Mouse (Mus musculus): ENCODE measurements around the gene Gng3. TPM values are rescaled to one million over a fixed set of nuclear protein-coding genes. Genes with fewer than 3 reads are reported as not detected.

The Gng3 gene
- total RNA-seq, 4 experiments from 2014 or later, result 4.7 to 9.8 (median 8.7) TPM

GRCm38 (mm10) chr19:8803879-8804660 is 34.9 kb downstream of the Gng3 start:
- DNase-seq, result no peak

DNA sequence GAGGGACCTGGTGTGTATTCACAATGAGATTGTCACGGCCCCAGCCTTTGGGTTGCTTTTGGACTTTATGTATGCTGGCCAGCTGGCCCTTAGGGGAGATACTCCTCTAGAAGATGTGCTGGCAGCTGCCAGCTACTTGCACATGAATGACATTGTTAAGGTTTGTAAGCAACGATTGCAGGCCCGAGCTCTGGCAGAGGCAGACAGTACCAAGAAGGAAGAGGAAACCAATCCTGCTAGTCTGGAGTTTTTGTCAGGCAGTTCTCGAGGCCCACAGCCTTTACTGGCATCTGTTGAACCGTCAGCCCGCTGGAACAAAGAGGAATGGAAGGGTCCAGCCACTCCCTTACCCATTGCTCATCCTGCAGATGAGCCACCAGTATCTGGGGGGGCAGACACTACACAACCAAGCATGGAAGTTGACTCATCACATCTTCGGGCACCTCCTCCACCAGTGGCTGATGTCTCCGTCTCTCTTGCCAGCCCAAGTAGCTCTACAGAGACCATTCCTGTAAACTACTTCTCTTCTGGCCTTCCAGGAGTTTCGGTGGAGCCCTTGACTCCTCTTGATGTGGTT is 35.7 kb downstream of the Gng3 start:
- no peak for DNase-seq

DNA sequence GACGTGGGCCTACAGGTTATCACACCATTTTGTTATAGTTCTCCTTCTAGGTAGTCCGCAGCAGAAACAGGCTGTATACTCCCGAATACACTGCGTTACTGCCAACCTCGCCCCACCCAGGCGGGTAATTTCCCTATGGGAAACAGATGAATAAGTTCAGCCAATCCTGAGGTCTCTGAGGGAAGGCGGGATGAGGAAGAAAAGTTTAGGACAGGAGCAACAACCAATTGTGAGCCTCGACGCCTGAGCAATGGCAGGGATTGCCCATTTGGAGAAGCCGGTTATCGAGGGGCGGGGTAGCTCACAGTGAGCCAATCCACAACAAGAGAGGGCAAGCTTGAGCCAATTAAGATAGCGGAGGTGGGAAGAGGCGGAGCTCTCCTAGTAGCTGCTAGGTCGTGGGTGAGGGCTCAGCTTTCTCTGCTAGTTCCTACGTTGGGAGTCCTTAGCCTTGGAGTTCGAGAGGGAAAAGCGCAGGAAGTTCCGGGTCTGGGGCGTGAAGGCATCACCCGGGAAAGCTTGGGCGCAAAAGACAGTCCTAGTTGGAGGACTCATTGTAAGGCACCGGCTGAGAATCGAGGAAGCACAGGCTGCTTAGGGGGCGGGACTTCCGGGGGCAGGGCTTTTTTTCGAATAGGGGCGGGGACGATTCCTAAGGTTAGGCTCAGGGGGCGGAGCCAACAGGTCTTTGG is 36.7 kb downstream of the Gng3 start, which contains the start of gene Zbtb3:
TSS of gene Zbtb3 (plus strand) at position 426 of the 692 bp plus-strand sequence.
- peak; percentile 97 for DNase-seq

DNA sequence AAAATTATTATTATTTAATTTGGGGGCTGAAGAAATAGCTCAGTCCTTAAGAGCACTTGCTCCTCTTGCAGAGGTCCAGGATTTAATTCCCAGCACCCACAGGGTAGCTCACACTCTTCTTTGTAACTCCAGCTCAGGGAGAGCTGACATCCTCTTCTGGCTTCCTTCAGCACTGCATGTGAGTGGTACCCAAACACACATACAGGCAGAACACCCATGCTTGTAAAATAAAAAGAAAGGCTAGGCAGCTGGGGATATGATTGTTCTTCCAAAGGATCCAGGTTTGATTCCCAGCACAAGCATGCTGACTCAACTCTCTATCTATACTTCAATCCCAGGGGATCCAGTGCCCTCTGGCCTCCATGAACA is 40.1 kb downstream of the Gng3 start:
- DNase-seq, result no peak

GRCm38 (mm10) chr19:8798264-8798946 is 40.6 kb downstream of the Gng3 start, which contains the start of gene Polr2g:
Gene Polr2g (minus strand): TSS chr19:8798577.
- DNase-seq, result peak; percentile 92

DNA sequence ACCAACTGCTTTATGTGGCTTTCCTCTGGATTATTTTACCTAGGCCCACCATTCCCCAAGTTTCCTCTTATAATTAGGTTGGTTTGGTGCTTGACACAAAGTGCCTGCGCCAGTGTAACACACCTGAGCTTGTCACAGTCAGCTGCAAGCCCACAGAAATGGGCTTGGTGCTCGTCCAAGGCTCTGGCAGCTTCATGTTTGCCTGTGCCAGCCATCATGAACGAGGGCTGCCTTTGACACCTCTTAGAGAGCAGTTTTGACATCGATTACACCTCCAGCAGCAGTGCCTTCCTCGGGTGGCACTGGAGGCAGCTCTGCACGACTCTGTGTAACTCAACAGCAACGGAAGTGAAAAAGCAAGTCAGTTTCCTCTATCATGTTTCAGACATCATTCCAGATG is 48.8 kb downstream of the Gng3 start:
- no peak for DNase-seq

- no peak for DNase-seq
Measured at GRCm38 (mm10) chr19:8789171-8789570, 49.8 kb downstream of the Gng3 start.

- no peak for DNase-seq
Measured at GRCm38 (mm10) chr19:8788521-8788920, 50.5 kb downstream of the Gng3 start.

Small RNA genes lying within 50 kb of the gene (microRNA-seq; reads per million reads assigned to microRNA genes)
- gene Mir5136, result 0.17 to 0.35 reads per million in 2 experiments

Other genes starting within 250 kb of the Gng3 start
- under 1 TPM in 3 of 4 experiments, not detected in 1; 0.07 to 0.40 (median 0.15) TPM for gene Slc22a8, start 247.9 kb downstream of the Gng3 start, total RNA-seq (2022)
- not detected for gene Slc22a6, start 221.2 kb downstream of the Gng3 start, total RNA-seq (2022)
- gene Chrm1, start 175.4 kb downstream of the Gng3 start, total RNA-seq (2022), result 1 to 10 TPM; 1.2 to 2.6 (median 1.8) TPM
- 100 to 1,000 TPM; 210 to 266 (median 246) TPM for gene Slc3a2, start 115.8 kb downstream of the Gng3 start, total RNA-seq (2022)
- gene Wdr74, start 103.4 kb downstream of the Gng3 start, total RNA-seq (2022), result 10 to 100 TPM; 49.1 to 60.4 (median 53.3) TPM
- 1 to 10 TPM in 3 of 4 experiments, under 1 TPM in 1; 0.64 to 4.4 (median 1.8) TPM for gene 1700092M07Rik, start 98.5 kb downstream of the Gng3 start, total RNA-seq (2022)
- gene Stx5a, start 97.8 kb downstream of the Gng3 start, total RNA-seq (2022), result 100 to 1,000 TPM in 3 of 4 experiments, 10 to 100 TPM in 1; 90.9 to 138 (median 118) TPM
- gene Nxf1, start 82.1 kb downstream of the Gng3 start, total RNA-seq (2022), result 100 to 1,000 TPM; 102 to 164 (median 148) TPM
- 100 to 1,000 TPM; 111 to 137 (median 123) TPM for gene Tmem223, start 68.2 kb downstream of the Gng3 start, total RNA-seq (2022)
- gene Tmem179b, start 64.7 kb downstream of the Gng3 start, total RNA-seq (2022), result 10 to 100 TPM; 54.8 to 73.9 (median 63.9) TPM
- gene Taf6l, start 52.8 kb downstream of the Gng3 start, total RNA-seq (2022), result 10 to 100 TPM; 16.6 to 26.8 (median 21.0) TPM
- 100 to 1,000 TPM in 2 of 4 experiments, 10 to 100 TPM in 2; 86.0 to 106 (median 102) TPM for gene Polr2g, start 40.6 kb downstream of the Gng3 start, total RNA-seq (2022)
- gene Zbtb3, start 36.6 kb downstream of the Gng3 start, total RNA-seq (2022), result 1 to 10 TPM; 2.5 to 4.9 (median 3.5) TPM
- 10 to 100 TPM; 27.4 to 40.5 (median 35.9) TPM for gene Ttc9c, start 19.9 kb downstream of the Gng3 start, total RNA-seq (2022)
- 10 to 100 TPM; 66.4 to 84.4 (median 73.9) TPM for gene Hnrnpul2, start 19.2 kb downstream of the Gng3 start, total RNA-seq (2022)
- not detected for gene AC129217.1, start 9.4 kb downstream of the Gng3 start, total RNA-seq (2022)
- 100 to 1,000 TPM in 3 of 4 experiments, 10 to 100 TPM in 1; 96.6 to 137 (median 126) TPM for gene Bscl2, start 1.7 kb downstream of the Gng3 start, total RNA-seq (2022)
- 1 to 10 TPM; 2.6 to 4.5 (median 3.3) TPM for gene Lrrn4cl, start 11.6 kb upstream of the Gng3 start, total RNA-seq (2022)
- 100 to 1,000 TPM; 203 to 231 (median 218) TPM for gene Ubxn1, start 32.3 kb upstream of the Gng3 start, total RNA-seq (2022)
- gene Uqcc3, start 41.7 kb upstream of the Gng3 start, total RNA-seq (2022), result 10 to 100 TPM; 53.2 to 91.0 (median 63.1) TPM
- 10 to 100 TPM in 3 of 4 experiments, 1 to 10 TPM in 1; 9.6 to 22.4 (median 14.5) TPM for gene Lbhd1, start 44.5 kb upstream of the Gng3 start, total RNA-seq (2022)
- gene Gm49403, start 44.7 kb upstream of the Gng3 start, total RNA-seq (2022), result not detected
- 10 to 100 TPM; 32.6 to 54.7 (median 45.3) TPM for gene 1810009A15Rik, start 49.7 kb upstream of the Gng3 start, total RNA-seq (2022)
- gene Gm49416, start 49.7 kb upstream of the Gng3 start, total RNA-seq (2022), result 10 to 100 TPM in 1 of 4 experiments, 1 to 10 TPM in 3; 2.6 to 10.6 (median 6.0) TPM
- gene Ints5, start 53.8 kb upstream of the Gng3 start, total RNA-seq (2022), result 10 to 100 TPM; 22.9 to 27.8 (median 25.0) TPM
- 100 to 1,000 TPM; 204 to 232 (median 222) TPM for gene Ganab, start 58.9 kb upstream of the Gng3 start, total RNA-seq (2022)
- gene B3gat3, start 81.2 kb upstream of the Gng3 start, total RNA-seq (2022), result 10 to 100 TPM; 61.3 to 72.9 (median 70.0) TPM
- gene Rom1, start 90.2 kb upstream of the Gng3 start, total RNA-seq (2022), result 10 to 100 TPM; 51.9 to 73.5 (median 54.9) TPM
- gene Eml3, start 90.4 kb upstream of the Gng3 start, total RNA-seq (2022), result 10 to 100 TPM; 57.9 to 87.6 (median 79.6) TPM
- gene Mta2, start 102.7 kb upstream of the Gng3 start, total RNA-seq (2022), result 100 to 1,000 TPM in 2 of 4 experiments, 10 to 100 TPM in 2; 83.4 to 133 (median 102) TPM
- 10 to 100 TPM; 22.9 to 31.9 (median 26.8) TPM for gene Tut1, start 114.7 kb upstream of the Gng3 start, total RNA-seq (2022)
- gene Eef1g, start 127.8 kb upstream of the Gng3 start, total RNA-seq (2022), result 100 to 1,000 TPM; 306 to 355 (median 328) TPM
- gene Ahnak, start 150.1 kb upstream of the Gng3 start, total RNA-seq (2022), result 100 to 1,000 TPM; 122 to 227 (median 158) TPM
- under 1 TPM in 1 of 4 experiments, not detected in 3; 0.73 TPM for gene Scgb1a1, start 248.8 kb upstream of the Gng3 start, total RNA-seq (2022)

Measured in adrenal gland, adult 8-10 months (tissue).